Mouse (Mus musculus) C2C12 (cell line): ENCODE results near the gene Trmt2b. TPM values are rescaled to one million over a fixed set of nuclear protein-coding genes. Genes with fewer than 3 reads are reported as not detected.
"Not testable (repeated sequence)": the region's sequence is repeated elsewhere in the genome, so short reads cannot be mapped to it uniquely, and the experiment has no call there.

Experiments used
- H3K27me3 ChIP-seq: one replicate; pipeline ENCODE4 v1.6.1; 2011; ENCODE audit not compliant: control insufficient read depth, insufficient read depth, insufficient read length
- H3K36me3 ChIP-seq: one replicate; pipeline ENCODE4 v1.6.1; 2011; ENCODE audit not compliant: control insufficient read depth, insufficient read depth
- H3K4me3 ChIP-seq: one replicate; pipeline ENCODE4 v1.5.1; 2011; ENCODE audit warnings: mild to moderate bottlenecking, control low read depth; ENCODE audit not compliant: poor library complexity, insufficient read depth, severe bottlenecking
- H3K79me2 ChIP-seq: one replicate; pipeline ENCODE4 v1.6.1; 2011; ENCODE audit not compliant: control insufficient read depth, insufficient read depth
- H3K79me3 ChIP-seq: one replicate; pipeline ENCODE4 v1.6.1; 2011; ENCODE audit warnings: low read depth, control low read depth
- H3ac ChIP-seq: one replicate; pipeline ENCODE3; 2011; ENCODE audit warnings: low read depth; ENCODE audit not compliant: control insufficient read depth, insufficient read length
- CEBPB ChIP-seq: IDR thresholded peaks from one replicate; pipeline ENCODE4 v1.6.1; 2011; ENCODE audit warnings: low read depth, mild to moderate bottlenecking, control low read depth, moderate library complexity
- CTCF ChIP-seq: IDR thresholded peaks from one replicate; pipeline ENCODE4 v1.5.1; 2011; ENCODE audit not compliant: control insufficient read depth, insufficient read depth, insufficient read length
- FOSL1 ChIP-seq: IDR thresholded peaks from one replicate; pipeline ENCODE4 v1.8.0; 2011; ENCODE audit warnings: mild to moderate bottlenecking, low read length; ENCODE audit not compliant: poor library complexity, insufficient read depth, severe bottlenecking
- MAX ChIP-seq: IDR thresholded peaks from one replicate; pipeline ENCODE4 v1.6.1; 2011; ENCODE audit warnings: mild to moderate bottlenecking, control low read depth
- MYOD1 ChIP-seq: IDR thresholded peaks from one replicate; pipeline ENCODE4 v1.6.1; 2011; ENCODE audit warnings: low read depth; ENCODE audit not compliant: control insufficient read depth, insufficient read length
- MYOG ChIP-seq: IDR thresholded peaks from one replicate; pipeline ENCODE4 v1.6.1; 2011; ENCODE audit not compliant: control insufficient read depth, insufficient read length; ENCODE audit errors: extremely low read depth
- USF1 ChIP-seq: IDR thresholded peaks from one replicate; pipeline ENCODE4 v1.6.1; 2011; ENCODE audit warnings: low read depth, mild to moderate bottlenecking, control low read depth, moderate library complexity
- long read RNA-seq, 2 experiments: library from polyadenylated mRNA; unstranded; transcript quantifications; one replicate each; pipeline ENCODE4 v2.0.0; 2019 to 2020
- polyA plus RNA-seq: library from polyadenylated mRNA; unstranded; fragments of >200 nt; fragmentation: generic; extraction: Trizol; gene quantifications from one replicate; pipeline ENCODE4 v1.2.1, GENCODE M21; 2012; ENCODE audit warnings: missing spikeins

The Trmt2b gene
- polyA plus RNA-seq, result 5.9 TPM
- long read RNA-seq, experiment 1, transcript Trmt2b-202 (13 exons, 3,119 nt), result major isoform, 6 of 14 reads
- long read RNA-seq, experiment 1, partial matches to known transcripts, result 5 of 14 reads
- long read RNA-seq, experiment 1, other reads (novel, unspliced or antisense), result 3 of 14 reads
- long read RNA-seq, experiment 2, transcript Trmt2b-202 (13 exons, 3,119 nt), result major isoform, 41 of 70 reads
- long read RNA-seq, experiment 2, partial matches to known transcripts, result 8 of 70 reads
- long read RNA-seq, experiment 2, other reads (novel, unspliced or antisense), result 17 of 70 reads

GRCm38 (mm10) chrX:134276275-134277160 lies at the start of gene Trmt2b:
Gene Trmt2b, minus strand, starts transcription at chrX:134276984.
- H3K79me2 ChIP-seq, result no peaks in the 10 kb centered on the region
- H3ac ChIP-seq, result peak within 1 kb of the TSS; percentile 52
- peak within 1 kb of the TSS; percentile 23 for H3K4me3 ChIP-seq
- no peak for TF ChIP-seq MYOG
- TF ChIP-seq CTCF, result no peak
- TF ChIP-seq USF1, result no peak
- no peak for TF ChIP-seq MYOD1
- TF ChIP-seq CEBPB, result no peak
- no peak for TF ChIP-seq MAX
- no peak for TF ChIP-seq FOSL1
- H3K27me3 ChIP-seq, result no peaks in the 10 kb centered on the region
- H3K79me3 ChIP-seq, result no peaks in the 10 kb centered on the region
- no peaks in the 10 kb centered on the region for H3K36me3 ChIP-seq

- Histone ChIP-seq H3K79me3 (no peaks in the 10 kb centered on the region), H3K79me2 (no peaks in the 10 kb centered on the region), H3K27me3 (no peaks in the 10 kb centered on the region), H3K4me3 (no peak overlapping the region), H3ac (no peak overlapping the region), H3K36me3 (peaks cover 28% of the 10 kb centered on the region)
- TF ChIP-seq FOSL1, result no peak
- no peak for TF ChIP-seq CTCF
- no peak for TF ChIP-seq MAX
- TF ChIP-seq CEBPB, result no peak
- no peak for TF ChIP-seq MYOD1
- no peak for TF ChIP-seq MYOG
- no peak for TF ChIP-seq USF1
These were observed 42.6 kb upstream of the Trmt2b start for GRCm38 (mm10) chrX:134319153-134319932.

- H3ac ChIP-seq, H3K4me3 ChIP-seq, H3K27me3 ChIP-seq: not testable (repeated sequence)
- Histone ChIP-seq H3K79me3 (peaks cover 16% of the 10 kb centered on the region), H3K36me3 (peaks cover 23% of the 10 kb centered on the region), H3K79me2 (peaks cover 30% of the 10 kb centered on the region)
These were observed 34.4 kb upstream of the Trmt2b start for GRCm38 (mm10) chrX:134311193-134311592.

- Histone ChIP-seq H3K79me2 (peaks cover 30% of the 10 kb centered on the region), H3K4me3 (peak overlapping the region; percentile 34), H3K79me3 (peaks cover 16% of the 10 kb centered on the region), H3K27me3 (no peaks in the 10 kb centered on the region), H3K36me3 (peaks cover 14% of the 10 kb centered on the region), H3ac (peak overlapping the region; percentile 52)
- no peak for TF ChIP-seq FOSL1
- TF ChIP-seq USF1, result peak; percentile 16
- no peak for TF ChIP-seq MAX
These were observed 31.5 kb upstream of the Trmt2b start for GRCm38 (mm10) chrX:134308275-134308634.

GRCm38 (mm10) chrX:134307534-134308274 lies 30.9 kb upstream of the Trmt2b start, which contains the start of gene Cenpi:
Gene Cenpi, plus strand, starts transcription at chrX:134308084.
- Histone ChIP-seq H3K79me3 (peaks cover 16% of the 10 kb centered on the region), H3K4me3 (peak within 1 kb of the TSS; percentile 34), H3K36me3 (peaks cover 14% of the 10 kb centered on the region), H3K79me2 (peaks cover 30% of the 10 kb centered on the region), H3K27me3 (no peaks in the 10 kb centered on the region), H3ac (peak within 1 kb of the TSS; percentile 52)
- TF ChIP-seq CEBPB (no peak), MAX (no peak), USF1 (no peak)
